Mouse (Mus musculus): ENCODE measurements around the gene Ccdc36.
A peak's percentile ranks its signal among the peaks of the same experiment; 100 is the strongest.

Gene Ccdc36

DNA sequence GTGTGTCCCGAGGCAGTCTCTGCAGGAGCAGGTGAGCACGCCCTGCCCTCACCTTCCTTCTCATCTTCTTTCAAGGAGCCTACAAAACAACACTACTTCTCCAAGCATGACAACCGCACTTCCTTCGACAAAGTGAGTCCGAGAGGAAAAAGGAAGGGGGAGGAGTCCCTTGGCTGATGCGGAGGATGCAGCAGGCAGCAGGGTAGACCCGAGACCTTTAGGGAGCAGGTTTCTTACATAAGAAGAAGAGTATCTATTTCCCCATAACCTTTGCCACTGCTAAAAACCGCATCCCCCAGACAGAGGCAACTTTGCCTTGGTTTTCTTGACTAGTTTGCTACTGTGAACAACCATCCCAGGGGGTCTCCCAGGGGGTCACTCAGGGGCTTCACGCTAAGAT is 16.8 kb upstream of the Ccdc36 start:
- DNase-seq (ENCODE audit: low read depth, low spot score), result no peak

DNA sequence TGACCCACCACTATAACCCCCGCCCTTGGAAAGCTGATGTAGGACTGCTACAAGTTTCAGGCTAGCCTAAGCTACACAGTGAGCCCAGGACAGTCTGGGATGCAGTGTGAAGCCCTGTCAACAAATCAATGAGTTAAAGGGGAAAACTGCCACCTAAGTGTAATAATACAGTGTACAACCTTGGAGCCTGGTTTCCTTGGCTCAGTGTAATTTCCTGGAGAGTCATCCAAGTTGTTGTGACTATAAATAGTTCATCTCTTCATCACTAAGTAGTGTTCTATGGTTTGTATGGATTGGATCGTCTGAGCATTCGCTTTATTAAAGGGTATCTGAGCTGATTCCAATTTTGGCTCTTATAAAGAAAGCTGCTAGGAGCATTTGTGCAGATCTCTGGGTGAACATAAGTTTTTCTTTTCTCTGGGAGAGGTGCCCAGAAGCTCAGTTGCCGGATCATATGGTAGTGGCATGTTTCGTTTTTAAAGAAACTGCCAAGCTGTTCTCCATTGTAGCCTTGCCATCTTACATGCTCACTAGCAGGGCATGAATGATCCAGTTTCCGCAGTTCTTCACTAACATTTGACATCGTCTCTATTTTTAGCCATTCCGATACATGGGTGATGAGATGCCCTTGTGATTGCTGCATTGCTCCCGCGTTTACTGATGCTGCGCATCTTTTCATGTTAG is 13.1 kb upstream of the Ccdc36 start:
- no peak for DNase-seq (ENCODE audit: low read depth, low spot score)

DNA sequence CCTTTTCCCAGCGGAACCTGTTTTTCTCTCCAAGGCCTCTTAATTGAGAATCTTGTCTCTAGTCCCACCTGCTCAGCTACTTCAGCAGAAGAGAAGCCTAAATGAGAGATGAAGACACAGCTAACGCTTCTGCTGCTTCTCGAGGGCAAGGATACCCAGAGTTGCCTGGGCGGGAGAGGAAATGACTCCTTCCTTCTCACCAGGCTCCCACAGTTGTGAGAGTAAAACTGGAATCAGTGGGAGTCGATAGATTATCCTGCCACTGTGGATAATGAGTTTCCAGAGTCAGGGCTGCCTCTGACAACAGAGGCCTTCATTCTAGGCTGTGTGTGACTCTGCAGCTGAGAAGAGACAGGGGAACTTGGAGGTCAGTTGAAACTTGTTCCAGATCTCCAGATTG is 12.2 kb upstream of the Ccdc36 start:
- no peak for DNase-seq (ENCODE audit: low read depth, low spot score)

DNA sequence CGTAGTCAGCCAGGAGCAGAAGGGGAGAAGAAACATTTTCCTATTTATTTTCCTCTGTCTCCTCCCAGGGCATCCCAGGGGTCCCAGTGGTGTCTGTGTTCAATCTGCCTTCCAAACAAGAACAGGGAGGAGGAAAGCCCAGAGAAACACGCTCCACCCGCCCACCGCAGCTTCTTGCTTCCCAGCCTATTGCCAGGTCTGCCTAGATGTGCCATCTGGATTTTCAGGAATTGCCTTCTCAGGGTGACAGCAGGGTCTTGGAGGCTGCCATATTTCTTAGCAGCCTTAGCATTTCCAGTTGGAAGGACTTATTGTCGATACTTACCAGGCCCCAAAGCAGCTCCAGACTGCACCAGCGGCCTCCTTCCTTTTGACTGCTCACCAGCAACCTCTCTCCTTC is 10.9 kb upstream of the Ccdc36 start:
- no peak for DNase-seq (ENCODE audit: low read depth, low spot score)

DNA sequence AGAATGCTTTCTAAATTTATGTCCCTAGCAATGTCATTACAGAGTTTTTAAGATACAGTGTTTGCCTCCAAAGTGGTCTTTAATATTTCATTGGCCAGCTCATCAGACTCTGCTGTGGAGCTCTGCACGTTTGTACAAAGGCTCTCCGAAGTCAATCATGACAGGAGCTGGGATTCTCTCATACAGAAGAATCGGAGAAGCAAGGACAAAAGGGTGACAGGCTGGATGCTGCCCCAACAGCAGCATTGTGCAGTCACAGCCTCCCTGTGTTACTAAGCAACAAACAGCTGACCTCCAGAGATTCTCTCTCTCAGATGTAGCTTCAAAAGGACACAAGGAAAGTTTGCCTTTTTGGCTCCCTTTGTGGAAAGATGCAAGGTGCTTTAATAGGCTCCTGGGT is 7.9 kb upstream of the Ccdc36 start, which contains the start of gene BC048562:
TSS of gene BC048562 (plus strand) at position 301 of the 400 bp plus-strand sequence.
- no peak for DNase-seq (ENCODE audit: low read depth, low spot score)

GRCm38 (mm10) chr9:108431431-108432067 is 3.3 kb upstream of the Ccdc36 start:
- DNase-seq (ENCODE audit: low read depth, low spot score), result peak; percentile 19

- peak; percentile 6 for DNase-seq (ENCODE audit: low read depth, low spot score)
Observed at GRCm38 (mm10) chr9:108412221-108412620, 16.1 kb downstream of the Ccdc36 start.

GRCm38 (mm10) chr9:108411381-108411942 is 16.8 kb downstream of the Ccdc36 start:
- DNase-seq (ENCODE audit: low read depth, low spot score), result no peak

DNA sequence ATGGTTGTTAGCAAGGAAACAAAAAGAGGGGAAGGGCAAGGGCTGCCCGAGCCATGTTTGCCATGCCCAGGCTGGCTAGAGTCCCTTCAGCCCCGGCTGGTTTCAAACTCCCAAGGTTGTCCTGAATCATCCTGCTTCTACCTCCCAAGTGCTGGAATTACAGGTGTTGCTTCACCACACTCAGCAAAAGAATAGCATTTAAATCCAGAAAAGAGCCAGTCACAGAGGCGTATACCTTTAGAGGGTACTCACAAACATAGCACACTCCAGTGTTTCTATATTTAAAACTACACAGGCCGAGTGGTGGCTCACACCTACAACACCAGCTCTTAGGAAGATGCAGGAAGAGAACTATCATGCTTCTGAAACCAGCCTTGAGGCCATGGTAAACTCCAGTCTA is 18.7 kb downstream of the Ccdc36 start:
- DNase-seq (ENCODE audit: low read depth, low spot score), result no peak

DNA sequence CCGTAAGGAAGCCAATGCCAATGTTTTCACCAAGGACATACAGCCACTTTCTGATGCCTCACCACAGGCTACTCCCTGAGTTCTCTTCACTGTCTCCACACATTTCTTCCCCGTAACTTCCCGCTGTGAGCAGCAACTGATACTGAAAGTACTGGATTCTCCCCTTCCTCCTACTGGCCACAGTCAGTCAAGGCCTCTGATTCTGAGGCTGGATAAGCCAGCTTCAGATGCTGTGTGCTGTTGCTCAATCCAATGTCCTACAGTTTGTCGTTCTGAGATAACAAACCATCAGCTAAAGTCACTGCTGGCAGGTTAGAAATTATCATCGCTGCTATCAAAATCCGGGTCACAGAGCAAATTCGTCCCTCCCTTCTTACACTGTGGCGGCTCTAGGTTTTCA is 23.8 kb downstream of the Ccdc36 start:
- DNase-seq (ENCODE audit: low read depth, low spot score), result no peak

DNA sequence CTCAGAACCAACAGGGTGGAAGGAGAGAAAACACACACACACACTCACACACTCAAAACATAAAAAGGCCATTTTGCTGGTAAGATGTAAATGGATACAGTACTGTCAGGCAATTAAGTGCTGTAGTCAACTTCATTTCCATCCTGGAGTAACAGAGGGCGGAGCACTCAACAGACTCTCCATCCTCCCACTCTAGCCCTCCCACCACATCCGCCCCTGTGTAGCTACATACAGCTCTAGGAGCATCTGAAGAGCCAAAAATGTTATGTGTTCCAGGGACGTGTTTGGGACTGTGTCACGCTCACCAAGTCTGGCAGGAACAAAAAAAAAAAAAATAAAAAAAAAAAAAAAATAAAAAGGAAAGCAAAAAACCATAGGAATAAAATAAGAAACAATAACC is 25.2 kb downstream of the Ccdc36 start:
- DNase-seq (ENCODE audit: low read depth, low spot score), result no peak

GRCm38 (mm10) chr9:108401186-108401960 is 26.9 kb downstream of the Ccdc36 start:
- DNase-seq (ENCODE audit: low read depth, low spot score), result no peak

GRCm38 (mm10) chr9:108398324-108398723 is 30.0 kb downstream of the Ccdc36 start:
- DNase-seq (ENCODE audit: low read depth, low spot score), result no peak

DNA sequence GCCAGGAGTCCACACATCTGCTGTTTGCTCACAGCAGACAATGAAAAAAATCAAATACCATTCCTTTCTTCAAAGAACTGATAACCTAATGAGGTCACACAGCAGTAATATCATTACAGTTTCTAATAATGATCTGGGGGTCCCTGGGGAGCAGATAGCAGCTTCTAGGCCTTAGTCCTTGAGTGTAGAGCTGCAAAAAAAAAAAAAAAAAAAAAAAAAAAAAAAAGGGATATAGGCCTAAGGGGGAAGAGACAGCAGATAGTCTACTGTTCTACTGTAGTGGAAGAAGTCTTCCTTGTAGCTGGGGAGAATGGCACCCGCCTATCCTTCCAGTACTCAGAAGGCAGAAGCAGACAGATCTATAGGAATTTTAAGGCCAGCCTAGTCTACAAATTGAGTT is 32.9 kb downstream of the Ccdc36 start:
- DNase-seq (ENCODE audit: low read depth, low spot score), result no peak

DNA sequence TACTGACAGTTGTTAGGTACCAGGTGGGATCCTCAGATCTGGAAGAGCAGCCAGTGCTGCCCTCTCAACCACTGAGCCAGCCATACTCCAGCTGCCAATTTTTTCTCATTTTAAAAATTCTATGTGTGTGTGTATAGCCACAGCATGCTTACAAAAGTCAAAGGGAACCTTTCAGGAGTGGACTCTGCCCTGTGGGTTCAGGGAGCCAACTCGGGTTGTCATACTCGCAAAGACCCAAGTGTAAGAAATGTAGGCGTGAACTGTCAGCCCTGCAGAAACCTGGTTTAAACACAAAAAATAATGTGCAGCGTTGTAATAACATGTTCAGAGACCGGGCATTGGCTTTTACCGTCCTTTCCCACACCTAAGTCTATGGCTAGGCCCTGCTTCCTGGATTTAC is 34.1 kb downstream of the Ccdc36 start:
- DNase-seq (ENCODE audit: low read depth, low spot score), result no peak

GRCm38 (mm10) chr9:108392676-108393075 is 35.6 kb downstream of the Ccdc36 start, which contains the start of gene 1700102P08Rik:
TSS of gene 1700102P08Rik (plus strand) at chr9:108392805.
- DNase-seq (ENCODE audit: low read depth, low spot score), result no peak

DNA sequence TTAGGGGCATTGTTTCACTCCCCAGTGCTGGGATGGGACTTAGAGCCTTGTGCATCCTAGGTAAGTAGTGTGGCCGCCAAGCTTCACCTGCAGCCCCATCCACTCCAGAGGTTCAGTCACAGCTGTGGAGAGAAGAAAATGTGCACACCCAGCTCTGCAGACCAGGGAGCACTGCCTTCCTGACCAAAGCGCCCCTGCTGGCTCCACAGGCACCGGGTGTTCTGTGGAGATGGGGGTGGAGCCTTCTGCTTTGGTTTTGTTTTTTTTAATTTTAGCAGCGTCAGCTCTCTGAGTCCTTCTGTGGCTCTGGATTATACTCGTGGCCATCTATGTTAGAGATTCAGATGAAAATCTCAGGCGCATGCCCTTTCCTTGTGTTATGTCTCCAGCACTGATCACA is 39.1 kb downstream of the Ccdc36 start:
- no peak for DNase-seq (ENCODE audit: low read depth, low spot score)

DNA sequence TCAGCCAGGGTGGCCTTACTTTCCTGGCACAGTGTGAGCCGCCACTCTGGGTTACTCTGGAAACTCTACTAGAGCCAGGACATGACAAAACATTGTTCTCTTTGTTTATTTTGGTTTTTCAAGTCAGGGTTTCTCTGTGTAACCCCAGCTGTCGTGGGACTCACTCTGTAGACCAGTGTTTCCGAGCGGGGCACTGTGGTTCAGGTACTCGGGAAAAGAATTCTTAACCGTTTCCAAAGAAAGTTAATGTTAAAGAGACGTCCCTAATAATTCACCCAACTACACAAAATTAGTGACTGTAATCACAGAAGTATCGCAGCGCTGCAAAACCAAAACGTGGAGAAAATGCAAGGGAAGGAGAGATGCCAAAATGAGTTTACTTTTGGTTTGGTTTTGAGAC is 39.7 kb downstream of the Ccdc36 start:
- no peak for DNase-seq (ENCODE audit: low read depth, low spot score)

- no peak for DNase-seq (ENCODE audit: low read depth, low spot score)
Observed at GRCm38 (mm10) chr9:108386816-108387215, 41.5 kb downstream of the Ccdc36 start.

- no peak for DNase-seq (ENCODE audit: low read depth, low spot score)
Observed at GRCm38 (mm10) chr9:108385006-108385405, 43.3 kb downstream of the Ccdc36 start.

DNA sequence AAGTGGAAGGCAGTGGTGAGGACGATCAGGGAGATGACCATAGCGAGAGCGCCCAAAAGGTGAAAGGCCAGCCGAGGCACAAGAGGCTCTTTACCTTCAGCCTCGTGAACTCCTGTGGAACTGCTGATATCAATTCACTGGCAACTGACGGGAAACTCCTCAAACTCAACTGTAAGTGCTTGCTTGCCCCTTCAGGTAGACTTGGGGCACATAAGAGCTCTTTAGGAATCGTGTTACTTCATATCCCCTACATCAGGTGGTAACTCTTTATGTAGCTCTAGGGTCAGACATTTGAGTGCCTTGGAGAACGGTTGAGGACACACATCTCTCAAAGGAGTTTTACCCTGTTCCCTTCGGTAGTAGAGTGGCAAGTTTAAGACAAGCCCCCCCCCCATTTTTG is 46.9 kb downstream of the Ccdc36 start:
- no peak for DNase-seq (ENCODE audit: low read depth, low spot score)

GRCm38 (mm10) chr9:108379294-108379693 is 49.0 kb downstream of the Ccdc36 start:
- no peak for DNase-seq (ENCODE audit: low read depth, low spot score)

All from forelimb bud, embryonic 11.5 days (tissue).